Mouse (Mus musculus) lung, embryonic 14.5 days (tissue): ENCODE data around the gene Fzd2. TPM values are rescaled to one million over a fixed set of nuclear protein-coding genes. Genes with fewer than 3 reads are reported as not detected.

ENCODE experiments used
- ATAC-seq: fragments of 200-750 bp; cut with Nextera tagmentation; 2 replicates; pipeline ENCODE4 v1.8.0; 2017; ENCODE audit warnings: mild to moderate bottlenecking, moderate TSS enrichment, moderate library complexity; ENCODE audit not compliant: insufficient read depth
- DNase-seq: peaks from one replicate; pipeline ENCODE4 v3.0.0-alpha.2; 2015
- H3K27ac ChIP-seq: fragments of 300-500 bp; sonication (generic); 2 replicates; pipeline ENCODE4 v1.5.1; 2014; ENCODE audit warnings: low read depth, mild to moderate bottlenecking, moderate library complexity
- H3K27me3 ChIP-seq: fragments of 300-500 bp; sonication (generic); 2 replicates; pipeline ENCODE4 v1.6.1; 2014; ENCODE audit warnings: low read length, control low read depth; ENCODE audit not compliant: insufficient read depth
- H3K36me3 ChIP-seq: fragments of 300-500 bp; sonication (generic); 2 replicates; pipeline ENCODE4 v1.6.1; 2014; ENCODE audit warnings: control low read depth; ENCODE audit not compliant: insufficient read depth
- H3K4me1 ChIP-seq: fragments of 300-500 bp; sonication (generic); 2 replicates; pipeline ENCODE4 v1.6.1; 2014; ENCODE audit warnings: antibody characterized with exemption, control low read depth; ENCODE audit not compliant: insufficient read depth
- H3K4me2 ChIP-seq: fragments of 300-500 bp; sonication (generic); 2 replicates; pipeline ENCODE4 v1.6.1; 2014; ENCODE audit warnings: mild to moderate bottlenecking
- H3K4me3 ChIP-seq: fragments of 300-500 bp; sonication (generic); 2 replicates; pipeline ENCODE4 v1.5.1; 2014; ENCODE audit warnings: low read depth, low read length
- H3K9ac ChIP-seq: fragments of 300-500 bp; sonication (generic); 2 replicates; pipeline ENCODE4 v1.6.1; 2014
- H3K9me3 ChIP-seq: fragments of 300-500 bp; sonication (generic); 2 replicates; pipeline ENCODE4 v1.6.1; 2016; ENCODE audit warnings: low read depth, low read length, control low read depth
- CTCF ChIP-seq: IDR thresholded peaks from 2 replicates; pipeline ENCODE4 v1.5.1; 2016; ENCODE audit warnings: antibody characterized with exemption, low read depth
- WGBS: fragments of 180-500 bp; shearing (Covaris S2); extraction: QIAGEN DNeasy Blood & Tissue Kit; methylation state at CpG from one replicate; pipeline ENCODE4 v1.1.7; 2014; 5-methylcytosine and 5-hydroxymethylcytosine counted together
- polyA plus RNA-seq: library from polyadenylated mRNA; unstranded; fragments of >200 nt; fragmentation: Nextera tagmentation; extraction: Ambion mirVana; gene quantifications from 2 replicates; pipeline ENCODE4 v1.2.1, GENCODE M21; 2014

Gene Fzd2
- polyA plus RNA-seq, 1 experiment from 2014 or later, result 42.9 TPM

GRCm38 (mm10) chr11:102565741-102566140, 38.5 kb upstream of the Fzd2 start:
- H3K27ac ChIP-seq, result peak overlapping the region; percentile 44
- no peak overlapping the region for H3K9ac ChIP-seq
- no peaks in the 10 kb centered on the region for H3K4me1 ChIP-seq
- no peak for DNase-seq
- H3K4me3 ChIP-seq, result no peak overlapping the region
- H3K9me3 ChIP-seq, result no peaks in the 10 kb centered on the region
- H3K36me3 ChIP-seq, result no peaks in the 10 kb centered on the region
- no peaks in the 10 kb centered on the region for H3K27me3 ChIP-seq
- H3K4me2 ChIP-seq, result no peak overlapping the region
- no peak for TF ChIP-seq CTCF
- ATAC-seq, result no peak

- H3K9ac ChIP-seq, result no peak overlapping the region
- no peak for ATAC-seq
- H3K9me3 ChIP-seq, result no peaks in the 10 kb centered on the region
- no peaks in the 10 kb centered on the region for H3K27me3 ChIP-seq
- no peaks in the 10 kb centered on the region for H3K4me1 ChIP-seq
- WGBS, result 79% methylated on average over 1 of the region's 1 CpGs
- no peak overlapping the region for H3K4me3 ChIP-seq
- no peaks in the 10 kb centered on the region for H3K36me3 ChIP-seq
- no peak overlapping the region for H3K27ac ChIP-seq
- no peak for DNase-seq
- no peak for TF ChIP-seq CTCF
- no peak overlapping the region for H3K4me2 ChIP-seq
Observed at GRCm38 (mm10) chr11:102566290-102566689, 37.9 kb upstream of the Fzd2 start.

- ATAC-seq, result no peak
- Histone ChIP-seq H3K36me3 (no peaks in the 10 kb centered on the region), H3K4me1 (no peaks in the 10 kb centered on the region), H3K27ac (no peak overlapping the region), H3K9me3 (no peaks in the 10 kb centered on the region), H3K27me3 (no peaks in the 10 kb centered on the region), H3K4me2 (no peak overlapping the region), H3K9ac (no peak overlapping the region), H3K4me3 (no peak overlapping the region)
- DNase-seq, result no peak
- TF ChIP-seq CTCF, result no peak
- WGBS, result 85% methylated on average over 6 of the region's 6 CpGs
Observed at GRCm38 (mm10) chr11:102567157-102567556, 37.0 kb upstream of the Fzd2 start.

- Histone ChIP-seq H3K4me2 (no peak overlapping the region), H3K36me3 (no peaks in the 10 kb centered on the region), H3K4me1 (no peaks in the 10 kb centered on the region), H3K27me3 (no peaks in the 10 kb centered on the region), H3K27ac (no peak overlapping the region), H3K9ac (no peak overlapping the region), H3K9me3 (no peaks in the 10 kb centered on the region), H3K4me3 (no peak overlapping the region)
- 93% methylated on average over 15 of the region's 15 CpGs for WGBS
- DNase-seq (no peak), ATAC-seq (no peak)
- no peak for TF ChIP-seq CTCF
Observed at GRCm38 (mm10) chr11:102567723-102568122, 36.5 kb upstream of the Fzd2 start.

GRCm38 (mm10) chr11:102568191-102568590, 36.0 kb upstream of the Fzd2 start:
- 75% methylated on average over 12 of the region's 12 CpGs for WGBS
- no peak overlapping the region for H3K4me2 ChIP-seq
- no peak overlapping the region for H3K9ac ChIP-seq
- no peaks in the 10 kb centered on the region for H3K27me3 ChIP-seq
- no peaks in the 10 kb centered on the region for H3K9me3 ChIP-seq
- no peak overlapping the region for H3K4me3 ChIP-seq
- H3K27ac ChIP-seq, result no peak overlapping the region
- H3K4me1 ChIP-seq, result no peaks in the 10 kb centered on the region
- ATAC-seq (no peak), DNase-seq (no peak)
- H3K36me3 ChIP-seq, result no peaks in the 10 kb centered on the region
- TF ChIP-seq CTCF, result peak; percentile 58

GRCm38 (mm10) chr11:102568756-102569377, 35.3 kb upstream of the Fzd2 start:
- no peak overlapping the region for H3K27ac ChIP-seq
- no peaks in the 10 kb centered on the region for H3K4me1 ChIP-seq
- H3K4me3 ChIP-seq, result no peak overlapping the region
- DNase-seq (no peak), ATAC-seq (no peak)
- H3K9ac ChIP-seq, result no peak overlapping the region
- TF ChIP-seq CTCF, result no peak
- 65% methylated on average over 7 of the region's 7 CpGs for WGBS
- H3K4me2 ChIP-seq, result no peak overlapping the region
- no peaks in the 10 kb centered on the region for H3K36me3 ChIP-seq
- H3K9me3 ChIP-seq, result no peaks in the 10 kb centered on the region
- H3K27me3 ChIP-seq, result no peaks in the 10 kb centered on the region

GRCm38 (mm10) chr11:102572866-102573663, 31.1 kb upstream of the Fzd2 start:
- DNase-seq (peak; percentile 99), ATAC-seq (peak; percentile 67)
- no peaks in the 10 kb centered on the region for H3K36me3 ChIP-seq
- H3K9ac ChIP-seq, result peak overlapping the region; percentile 67
- TF ChIP-seq CTCF, result peak; percentile 94
- no peaks in the 10 kb centered on the region for H3K27me3 ChIP-seq
- no peaks in the 10 kb centered on the region for H3K9me3 ChIP-seq
- H3K4me1 ChIP-seq, result peaks cover under 1% of the 10 kb centered on the region; the same call in 1 of the 2 replicates
- peak overlapping the region; percentile 75 for H3K4me2 ChIP-seq
- H3K27ac ChIP-seq, result 0 out of 2 replicates have a peak overlapping the region, but pooled peaks have one; percentile 33
- peak overlapping the region; percentile 34 for H3K4me3 ChIP-seq
- 13% methylated on average over 18 of the region's 18 CpGs for WGBS
